Mouse (Mus musculus) lung, adult 2 months (tissue): ENCODE measurements around the gene Raver2.

Experiments used
- CTCF ChIP-seq: fragments of 200-500 bp; IDR thresholded peaks from 2 replicates; pipeline ENCODE4 v1.5.1; 2011; ENCODE audit warnings: mild to moderate bottlenecking, low read length, control low read depth; ENCODE audit not compliant: insufficient read depth
- POLR2A ChIP-seq: fragments of 200-500 bp; IDR thresholded peaks from 2 replicates; pipeline ENCODE4 v1.6.1; 2011; ENCODE audit warnings: low read depth, mild to moderate bottlenecking, control low read depth, low read length, borderline replicate concordance; ENCODE audit errors: extremely low read depth

DNA sequence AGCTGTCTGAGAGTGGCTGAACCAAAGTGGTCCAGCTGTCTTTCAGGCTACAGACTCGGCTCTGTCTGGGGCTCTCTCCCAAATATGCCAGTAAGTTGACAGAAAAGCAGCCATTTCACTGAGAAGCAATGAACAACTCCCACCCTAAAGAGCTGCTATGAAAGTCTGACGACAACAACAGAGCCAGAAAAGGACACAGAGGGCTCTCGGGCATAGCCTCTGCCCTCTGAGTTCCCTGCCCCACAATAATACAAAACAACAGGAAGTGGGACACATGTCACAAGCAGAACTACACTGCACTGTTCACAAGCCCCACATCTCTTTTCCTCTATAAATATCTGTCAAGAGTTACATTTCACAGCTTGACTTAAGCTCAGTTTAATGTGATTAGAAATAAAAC, 116.4 kb downstream of the Raver2 start:
- TF ChIP-seq CTCF (no peak), POLR2A (no peak)
